Mouse (Mus musculus) embryonic facial prominence, embryonic 10.5 days (tissue): ENCODE results near the gene Tbx21. TPM values are rescaled to one million over a fixed set of nuclear protein-coding genes. Genes with fewer than 3 reads are reported as not detected.

Experiments
- microRNA-seq: library from miRNA; unstranded; fragments of <30 nt; microRNA quantifications from one replicate; pipeline ENCODE4, GENCODE M21; 2017
- polyA plus RNA-seq: library from polyadenylated mRNA; unstranded; fragments of >200 nt; fragmentation: Nextera tagmentation; extraction: Ambion mirVana; gene quantifications from 2 replicates; pipeline ENCODE4 v1.2.1, GENCODE M21; 2016

Gene Tbx21
- polyA plus RNA-seq, 1 experiment from 2014 or later = 0.17 TPM

Small RNA genes lying within 50 kb of the gene (microRNA-seq; reads per million reads assigned to microRNA genes)
- gene Mir7235 = not detected
- 0.91 reads per million for gene Mir8103

Other genes starting within 250 kb of the Tbx21 start
- 90.1 and 99.9 TPM in 2 replicates for gene Cdk5rap3, start 198.8 kb downstream of the Tbx21 start, polyA plus RNA-seq
- 1.1 and 2.3 TPM in 2 replicates for gene Prr15l, start 187.2 kb downstream of the Tbx21 start, polyA plus RNA-seq
- 32.0 and 34.5 TPM in 2 replicates for gene Pnpo, start 171.3 kb downstream of the Tbx21 start, polyA plus RNA-seq
- 27.9 and 30.3 TPM in 2 replicates for gene Sp2, start 132.4 kb downstream of the Tbx21 start, polyA plus RNA-seq
- 4.4 and 7.4 TPM in 2 replicates for gene Sp6, start 101.9 kb downstream of the Tbx21 start, polyA plus RNA-seq
- 43.5 and 43.8 TPM in 2 replicates for gene Scrn2, start 85.4 kb downstream of the Tbx21 start, polyA plus RNA-seq
- 1.2 TPM in 2 replicates for gene Lrrc46, start 73.9 kb downstream of the Tbx21 start, polyA plus RNA-seq
- 86.6 and 89.9 TPM in 2 replicates for gene Mrpl10, start 73.8 kb downstream of the Tbx21 start, polyA plus RNA-seq
- gene Osbpl7, start 64.7 kb downstream of the Tbx21 start, polyA plus RNA-seq = 9.7 and 10.0 TPM in 2 replicates
- gene Tbkbp1, start 36.2 kb upstream of the Tbx21 start, polyA plus RNA-seq = 4.7 and 5.1 TPM in 2 replicates
- gene Kpnb1, start 72.5 kb upstream of the Tbx21 start, polyA plus RNA-seq = 85.5 and 85.9 TPM in 2 replicates
- gene Npepps, start 165.3 kb upstream of the Tbx21 start, polyA plus RNA-seq = 85.5 and 88.1 TPM in 2 replicates
- 65.7 and 67.0 TPM in 2 replicates for gene Mrpl45, start 200.4 kb upstream of the Tbx21 start, polyA plus RNA-seq
- gene Gpr179, start 236.7 kb upstream of the Tbx21 start, polyA plus RNA-seq = 0.05 and 0.07 TPM in 2 replicates
- gene Socs7, start 247.2 kb upstream of the Tbx21 start, polyA plus RNA-seq = 3.3 TPM in 2 replicates